Mouse (Mus musculus): Measurements from ENCODE around the gene Gm21921. TPM values are rescaled to one million over a fixed set of nuclear protein-coding genes. Genes with fewer than 3 reads are reported as not detected.

Gene Gm21921
- polyA plus RNA-seq (2014; fragmentation: Illumina TruSeq; extraction: RNeasy Lipid Tissue Mini Kit (QIAGEN cat#74804); ENCODE audit: low read depth, low replicate concordance): not detected

GRCm38 (mm10) chrY:24796143-24796542 is at the start of gene Gm21921:
Gene Gm21921, minus strand, starts transcription at chrY:24796243.

All from liver, adult 10 weeks (tissue).